Mouse (Mus musculus): ENCODE data around the gene Pltp. TPM values are rescaled to one million over a fixed set of nuclear protein-coding genes. Genes with fewer than 3 reads are reported as not detected.
A peak's percentile ranks its signal among the peaks of the same experiment; 100 is the strongest.

The Pltp gene
- total and polyA plus RNA-seq, 3 experiments = 5.2 to 17.1 TPM; not detected in 1

DNA sequence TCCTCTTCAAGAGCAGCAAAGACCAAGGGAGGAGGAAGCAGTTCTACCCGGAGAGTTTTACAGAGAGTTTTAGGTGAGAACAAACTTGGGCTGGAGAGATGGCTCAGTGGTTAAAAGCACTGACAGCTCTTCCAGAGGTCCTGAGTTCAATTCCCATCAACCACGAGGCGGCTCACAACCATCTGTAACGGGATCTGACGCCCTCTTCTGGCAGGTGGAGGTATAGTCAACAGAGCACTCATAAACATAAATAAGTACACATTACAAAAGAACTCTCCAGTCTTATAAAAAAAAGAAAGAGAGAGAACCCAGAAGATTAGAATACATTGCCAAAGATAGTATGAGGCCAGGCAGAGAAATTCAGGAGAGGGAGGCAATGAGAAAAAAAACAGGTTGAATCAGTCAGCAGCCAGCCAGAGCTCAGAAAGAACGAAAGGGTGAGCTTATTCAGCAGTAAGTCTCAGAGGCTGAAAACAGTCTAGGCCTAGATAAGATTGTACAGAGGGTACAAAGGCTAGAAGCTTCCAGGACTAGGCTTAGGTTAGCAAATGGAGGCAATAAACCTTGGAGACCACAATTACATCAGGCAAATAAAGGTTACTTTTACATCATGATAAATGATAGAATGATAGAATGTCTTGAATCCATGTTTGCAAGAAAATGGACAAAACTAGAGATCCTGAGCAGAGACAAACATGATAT, 14.2 kb upstream of the Pltp start:
- DNase-seq (ENCODE audit: low read depth, low spot score) = peak; percentile 50

DNA sequence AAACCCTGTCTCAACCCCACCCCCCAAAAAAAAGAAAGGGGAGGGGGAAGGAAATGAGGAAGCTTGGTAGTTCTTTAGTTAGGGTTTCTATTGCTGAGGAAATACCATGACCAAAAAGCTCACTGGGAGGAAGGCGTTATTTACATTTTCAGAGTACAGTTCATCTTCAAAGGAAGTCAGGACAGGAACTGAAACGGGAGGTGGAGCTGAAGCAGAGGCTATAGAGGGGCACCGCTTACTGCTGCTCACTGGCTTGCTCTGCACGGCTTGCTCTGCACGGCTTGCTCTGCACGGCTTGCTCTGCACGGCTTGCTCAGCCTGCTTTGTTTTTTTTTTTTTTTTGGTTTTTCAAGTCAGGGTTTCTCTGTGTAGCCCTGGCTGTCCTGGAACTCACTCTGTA, 11.0 kb upstream of the Pltp start:
- peaks cover 24 to 32% of the 10 kb centered on the region in 2 experiments for H3K4me1 ChIP-seq (ENCODE audit: control insufficient read depth in 1 of 2, insufficient read depth in 2 of 2, low read length in 2 of 2)
- peak; percentile 67 for DNase-seq (ENCODE audit: low read depth, low spot score)
- no peak overlapping the region for H3K4me3 ChIP-seq (ENCODE audit: control insufficient read depth in 1 of 2, insufficient read depth in 1 of 2, low read depth in 2 of 2, low read length in 2 of 2)
- no peaks in the 10 kb centered on the region for H3K79me2 ChIP-seq (ENCODE audit: control insufficient read depth, insufficient read depth, low read length, poor library complexity)
- peak overlapping the region; percentile 11; the same call in 1 of the 2 replicates for H3K27ac ChIP-seq (ENCODE audit: control insufficient read depth, low read depth, low read length)
- TF ChIP-seq MAZ (IDR thresholded peaks at IDR 0.05; ENCODE audit: low read depth, low read length) (no peak), HCFC1 (IDR thresholded peaks at IDR 0.05; ENCODE audit: low read depth, low read length) (0 out of 2 replicates have a peak, but pooled peaks have one; percentile 21)
- H3K9ac ChIP-seq (ENCODE audit: control insufficient read depth, low read depth, low read length, poor library complexity, severe bottlenecking) = no peak overlapping the region
- no peaks in the 10 kb centered on the region for H3K9me3 ChIP-seq (replicated peaks; ENCODE audit: insufficient read depth, low read length)
- H3K27me3 ChIP-seq (ENCODE audit: control insufficient read depth in 1 of 2, insufficient read depth in 2 of 2, low read length in 2 of 2) = no peaks in the 10 kb centered on the region
- H3K36me3 ChIP-seq (ENCODE audit: control insufficient read depth in 1 of 2, insufficient read depth in 2 of 2, low read length in 2 of 2) = peaks cover 0 to 13% of the 10 kb centered on the region in 2 experiments; a peak in 2 of 4 replicates

More for the DNA sequence above, 14.2 kb upstream of the Pltp start:
- TF ChIP-seq MAZ (IDR thresholded peaks at IDR 0.05; ENCODE audit: low read depth, low read length) (no peak), CTCF (IDR thresholded peaks at IDR 0.05 in 2 of 3, conservative IDR thresholded peaks at IDR 0.05 in 1 of 3; ENCODE audit: control insufficient read depth in 1 of 3, insufficient read depth in 1 of 3, low read depth in 2 of 3, low read length in 3 of 3, poor library complexity in 1 of 3, severe bottlenecking in 1 of 3) (peak; percentile 20 to 43 (median 34); a peak in 5 of 6 replicates), USF2 (IDR thresholded peaks at IDR 0.05; ENCODE audit: borderline replicate concordance in 1 of 2, insufficient read depth in 1 of 2, low read depth in 1 of 2, low read length in 2 of 2) (no peak), POLR2AphosphoS5 (IDR thresholded peaks at IDR 0.05; ENCODE audit: borderline replicate concordance, low read depth, low read length) (no peak), CHD2 (IDR thresholded peaks at IDR 0.05; ENCODE audit: low read length) (no peak), MYC (IDR thresholded peaks at IDR 0.05; ENCODE audit: low read depth, low read length) (no peak), ZNF384 (IDR thresholded peaks at IDR 0.05; ENCODE audit: low read depth, low read length) (0 out of 2 replicates have a peak, but pooled peaks have one; percentile 20)
- Histone ChIP-seq H3K9ac (ENCODE audit: control insufficient read depth, low read depth, low read length, poor library complexity, severe bottlenecking) (no peak overlapping the region; the same call in 1 of the 2 replicates), H3K27me3 (ENCODE audit: control insufficient read depth in 1 of 2, insufficient read depth in 2 of 2, low read length in 2 of 2) (no peaks in the 10 kb centered on the region), H3K4me1 (ENCODE audit: control insufficient read depth in 1 of 2, insufficient read depth in 2 of 2, low read length in 2 of 2) (peaks cover 15 to 25% of the 10 kb centered on the region in 2 experiments), H3K4me3 (ENCODE audit: control insufficient read depth in 1 of 2, insufficient read depth in 1 of 2, low read depth in 2 of 2, low read length in 2 of 2) (no peak overlapping the region), H3K79me2 (ENCODE audit: control insufficient read depth, insufficient read depth, low read length, poor library complexity) (no peaks in the 10 kb centered on the region), H3K9me3 (replicated peaks; ENCODE audit: insufficient read depth, low read length) (no peaks in the 10 kb centered on the region), H3K36me3 (ENCODE audit: control insufficient read depth in 1 of 2, insufficient read depth in 2 of 2, low read length in 2 of 2) (peaks cover 0 to 14% of the 10 kb centered on the region in 2 experiments; a peak in 2 of 4 replicates), H3K27ac (ENCODE audit: control insufficient read depth, low read depth, low read length) (no peak overlapping the region)

DNA sequence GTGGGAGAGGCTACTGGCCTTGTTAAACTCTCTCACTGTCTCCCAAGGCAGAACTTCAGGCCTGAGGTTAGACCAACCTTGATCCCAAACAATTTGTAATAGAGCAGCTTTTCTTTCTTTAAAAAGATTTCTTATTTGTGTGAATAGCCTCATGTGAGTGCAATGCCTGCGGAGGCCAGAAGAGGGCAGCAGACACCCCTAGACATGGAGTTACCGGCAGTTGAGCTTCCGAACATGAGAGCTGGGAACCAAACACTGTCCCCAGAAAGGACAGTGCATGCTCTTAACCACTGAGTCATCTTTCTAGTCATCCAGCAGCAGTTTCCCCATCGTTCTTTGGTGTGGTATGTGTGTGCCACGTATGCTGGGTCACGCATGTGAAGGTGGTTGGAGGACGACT, 10.1 kb upstream of the Pltp start:
- H3K27ac ChIP-seq (ENCODE audit: control insufficient read depth, low read depth, low read length) = peak overlapping the region; percentile 92
- H3K79me2 ChIP-seq (ENCODE audit: control insufficient read depth, insufficient read depth, low read length, poor library complexity) = no peaks in the 10 kb centered on the region
- H3K9ac ChIP-seq (ENCODE audit: control insufficient read depth, low read depth, low read length, poor library complexity, severe bottlenecking) = 0 out of 2 replicates have a peak overlapping the region, but pooled peaks have one; percentile 61
- TF ChIP-seq TCF12 (IDR thresholded peaks at IDR 0.05; ENCODE audit: low read depth, low read length) (0 out of 2 replicates have a peak, but pooled peaks have one; percentile 3), RAD21 (IDR thresholded peaks at IDR 0.05; ENCODE audit: low read depth, low read length) (peak; percentile 31), MYB (IDR thresholded peaks at IDR 0.05; ENCODE audit: low read depth, low read length) (no peak), CTCF (IDR thresholded peaks at IDR 0.05 in 2 of 3, conservative IDR thresholded peaks at IDR 0.05 in 1 of 3; ENCODE audit: control insufficient read depth in 1 of 3, insufficient read depth in 1 of 3, low read depth in 2 of 3, low read length in 3 of 3, poor library complexity in 1 of 3, severe bottlenecking in 1 of 3) (peak; percentile 64 to 87 (median 84))
- no peak overlapping the region for H3K4me3 ChIP-seq (ENCODE audit: control insufficient read depth in 1 of 2, insufficient read depth in 1 of 2, low read depth in 2 of 2, low read length in 2 of 2)
- no peaks in the 10 kb centered on the region for H3K27me3 ChIP-seq (ENCODE audit: control insufficient read depth in 1 of 2, insufficient read depth in 2 of 2, low read length in 2 of 2)
- peaks cover 0 to 13% of the 10 kb centered on the region in 2 experiments; a peak in 2 of 4 replicates for H3K36me3 ChIP-seq (ENCODE audit: control insufficient read depth in 1 of 2, insufficient read depth in 2 of 2, low read length in 2 of 2)
- DNase-seq (ENCODE audit: low read depth, low spot score) = peak; percentile 80
- H3K9me3 ChIP-seq (replicated peaks; ENCODE audit: insufficient read depth, low read length) = no peaks in the 10 kb centered on the region
- peaks cover 26 to 33% of the 10 kb centered on the region in 2 experiments for H3K4me1 ChIP-seq (ENCODE audit: control insufficient read depth in 1 of 2, insufficient read depth in 2 of 2, low read length in 2 of 2)
